Mouse (Mus musculus) embryonic fibroblast, embryonic 13.5 days (primary cell): ENCODE measurements around the gene Tmem107.

Source experiments
- CTCF ChIP-seq: IDR thresholded peaks from 2 replicates; pipeline ENCODE4 v1.5.1; 2011; ENCODE audit warnings: mild to moderate bottlenecking, control low read depth, low read length, moderate library complexity, borderline replicate concordance; ENCODE audit not compliant: insufficient read depth
- POLR2A ChIP-seq: IDR thresholded peaks from 2 replicates; pipeline ENCODE4 v1.6.1; 2011; ENCODE audit warnings: low read depth, mild to moderate bottlenecking, control low read depth, low read length, moderate library complexity

DNA sequence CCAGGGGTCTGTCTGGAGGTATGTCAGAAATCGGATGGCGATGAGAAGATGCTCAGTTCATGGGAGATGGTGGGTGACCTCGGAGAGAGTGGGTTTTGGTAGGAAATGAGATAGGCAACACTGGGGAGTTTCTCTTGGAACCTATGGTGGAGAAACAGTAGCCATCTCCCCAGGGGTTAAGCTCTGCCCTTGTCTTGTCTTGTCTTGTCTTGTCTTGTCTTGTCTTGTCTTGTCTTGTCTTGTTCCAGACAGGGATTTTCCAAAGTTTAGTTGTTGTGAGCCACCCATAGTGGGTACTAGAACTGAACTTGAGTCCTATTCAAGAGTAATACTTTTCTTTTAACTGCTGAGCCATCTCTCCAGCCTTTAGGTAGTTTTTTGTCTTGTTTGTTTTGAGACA, 44.0 kb upstream of the Tmem107 start:
- no peak for TF ChIP-seq CTCF
- TF ChIP-seq POLR2A: no peak
